Mouse (Mus musculus) adrenal gland, postnatal 4 days (tissue): Measurements from ENCODE around the gene Poln. TPM values are rescaled to one million over a fixed set of nuclear protein-coding genes. Genes with fewer than 3 reads are reported as not detected.

Source experiments
- DNase-seq, 2 experiments: peaks; one replicate each; pipeline ENCODE4 v3.0.0; 2021 to 2022; ENCODE audit warnings: low spot score in 2 of 2, mixed read lengths in 2 of 2
- long read RNA-seq, 2 experiments: library from polyadenylated mRNA; stranded (forward); transcript quantifications; one replicate each; pipeline ENCODE4 v2.0.0; 2021
- total RNA-seq, 2 experiments: library from RNA; stranded (reverse); gene quantifications; 2 replicates each; pipeline ENCODE4 v1.2.3; 2021

The Poln gene
- total RNA-seq: 1 to 10 TPM; 1.4 to 3.4 TPM
- long read RNA-seq, experiment 1, partial matches to known transcripts: 0 of 3 reads
- long read RNA-seq, experiment 1, other reads (novel, unspliced or antisense): 3 of 3 reads
- long read RNA-seq, experiment 2, partial matches to known transcripts: 0 of 1 reads
- long read RNA-seq, experiment 2, other reads (novel, unspliced or antisense): 1 of 1 reads

DNA sequence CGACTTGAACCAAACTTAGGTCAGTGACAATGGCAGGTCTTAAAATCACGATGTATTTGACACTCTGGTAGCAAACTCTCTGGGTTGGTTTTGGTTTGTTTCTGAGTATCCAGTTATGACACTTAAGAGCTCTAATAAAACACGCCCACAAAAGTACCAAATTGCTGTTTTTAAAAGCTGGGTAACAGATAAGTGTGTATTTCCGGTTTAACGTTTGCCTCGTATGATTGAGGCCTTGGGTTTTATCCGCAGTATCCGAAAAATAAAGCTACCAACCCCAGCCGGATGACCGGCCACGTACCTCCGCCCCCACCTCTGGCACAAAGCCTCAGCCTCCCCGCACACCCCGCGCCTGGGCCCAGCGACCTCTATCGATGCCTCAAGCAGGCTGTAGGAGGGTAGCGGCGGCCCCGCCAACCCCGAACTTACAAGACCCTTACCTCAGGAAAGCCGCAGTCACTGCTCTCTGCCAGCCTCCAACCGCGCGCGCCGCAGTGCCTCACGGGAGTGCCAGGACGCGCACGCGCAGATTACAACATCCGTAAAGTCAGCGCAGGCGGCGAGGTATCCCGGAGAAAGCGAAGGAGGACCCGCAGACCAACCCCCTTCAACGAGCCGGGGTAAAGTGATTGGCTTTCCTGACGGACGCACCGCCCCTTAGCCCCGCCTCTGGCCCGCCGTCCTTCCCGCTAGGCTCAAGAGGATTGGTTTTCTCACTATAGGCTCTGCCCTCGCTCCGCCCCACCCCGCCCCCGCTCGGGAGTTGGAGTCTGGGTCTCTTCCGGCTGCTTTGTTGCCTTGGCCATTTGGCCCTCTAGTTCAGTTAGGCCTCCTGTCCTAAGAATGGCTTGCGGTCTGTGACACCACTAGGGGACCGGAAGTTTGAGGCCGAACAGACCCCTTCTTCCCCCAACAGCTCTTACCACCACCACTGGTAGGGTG is at the start of gene Poln, which contains the start of gene Haus3:
Gene Poln, minus strand, starts transcription at position 499 of the 942 bp plus-strand sequence.
Gene Haus3, minus strand, starts transcription at position 578 of the 942 bp plus-strand sequence.
- DNase-seq: peak; percentile 89 to 94

GRCm38 (mm10) chr5:34218672-34219071 is 49.4 kb upstream of the Poln start:
- no peak for DNase-seq

DNA sequence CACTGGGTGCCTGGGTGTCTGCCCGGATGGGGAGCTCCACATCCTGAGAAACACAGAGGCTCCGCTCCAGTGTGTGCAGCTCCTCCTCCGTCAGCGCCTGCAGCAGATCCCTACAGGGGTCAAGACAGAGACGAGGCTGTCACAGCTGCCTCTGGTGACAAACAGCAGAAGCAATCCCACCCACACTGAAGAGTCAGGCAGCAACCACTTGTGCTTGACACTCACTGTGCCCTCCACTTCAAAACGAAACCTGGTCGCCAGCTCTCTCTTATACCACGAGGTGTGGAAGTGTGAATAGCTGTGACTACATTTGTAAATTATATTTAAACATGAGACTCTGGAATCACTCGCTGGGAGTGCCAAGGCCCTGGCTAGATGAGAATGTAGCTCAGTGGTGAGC is 48.5 kb upstream of the Poln start:
- DNase-seq: no peak

DNA sequence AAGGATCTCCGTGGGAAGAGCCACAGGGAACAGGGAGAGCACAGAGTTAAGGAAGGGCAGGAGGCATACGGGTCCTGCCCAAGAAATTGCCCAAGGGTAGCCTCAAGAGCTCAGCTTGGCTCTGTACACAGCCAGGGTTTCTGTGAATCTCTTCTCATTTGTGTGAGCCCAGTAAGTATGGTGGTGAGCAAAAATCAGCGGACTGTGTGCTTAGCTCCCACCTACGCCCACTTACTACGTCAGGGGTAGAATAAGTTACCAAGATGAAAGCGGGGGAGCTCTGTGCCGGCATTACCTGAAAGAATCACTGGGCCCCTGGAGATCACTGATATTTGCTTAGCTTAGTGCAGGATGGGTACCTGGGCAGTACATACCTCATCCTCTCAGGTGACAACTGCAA is 46.8 kb upstream of the Poln start:
- DNase-seq: no peak

DNA sequence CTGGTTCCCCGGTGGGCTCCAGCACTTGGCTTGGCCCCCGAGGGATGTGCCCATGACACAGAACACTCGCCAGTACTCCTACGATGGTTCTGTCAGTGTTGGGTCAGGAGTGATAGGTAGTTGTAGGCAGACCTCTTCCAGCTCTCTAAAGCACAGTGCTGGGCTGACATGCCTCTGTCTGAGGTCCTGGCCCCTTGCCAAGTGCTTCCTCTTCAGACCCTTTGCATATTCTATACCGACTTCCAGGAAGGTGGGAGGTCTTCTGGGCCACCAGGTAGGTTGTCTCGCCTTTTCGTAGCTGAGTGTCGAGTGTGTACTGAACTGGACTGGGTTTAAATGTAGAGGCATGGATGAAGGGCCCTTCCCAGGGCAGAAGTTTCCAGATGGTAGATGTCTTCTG is 44.4 kb upstream of the Poln start:
- no peak for DNase-seq

- peak in 1 of 2 experiments; percentile 60 for DNase-seq
These were observed 41.0 kb upstream of the Poln start for GRCm38 (mm10) chr5:34210279-34210678.

- no peak for DNase-seq
These were observed 38.3 kb upstream of the Poln start for GRCm38 (mm10) chr5:34207503-34207902.

- DNase-seq: no peak
These were observed 36.5 kb upstream of the Poln start for GRCm38 (mm10) chr5:34205788-34206187.

DNA sequence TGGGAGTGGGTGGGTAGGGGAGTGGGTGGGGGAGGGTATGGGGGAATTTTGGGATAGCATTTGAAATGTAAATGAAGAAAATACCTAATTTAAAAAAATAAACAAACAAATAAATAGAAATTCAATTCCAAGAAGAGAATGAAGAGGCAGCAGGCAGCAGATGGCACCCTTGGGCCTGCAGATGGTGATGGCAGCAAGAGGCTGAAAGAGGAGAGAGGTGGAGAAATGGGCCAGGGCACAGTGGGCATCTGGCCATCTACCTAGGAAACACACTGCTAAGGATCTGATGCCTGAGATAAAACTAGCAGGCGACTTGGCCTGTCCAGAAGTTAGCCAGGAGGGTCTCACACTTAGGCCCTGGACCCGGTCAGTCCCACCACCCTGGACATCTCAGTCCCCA is 35.7 kb upstream of the Poln start:
- DNase-seq: no peak

GRCm38 (mm10) chr5:34202006-34202405 is 32.8 kb upstream of the Poln start:
- DNase-seq: no peak

DNA sequence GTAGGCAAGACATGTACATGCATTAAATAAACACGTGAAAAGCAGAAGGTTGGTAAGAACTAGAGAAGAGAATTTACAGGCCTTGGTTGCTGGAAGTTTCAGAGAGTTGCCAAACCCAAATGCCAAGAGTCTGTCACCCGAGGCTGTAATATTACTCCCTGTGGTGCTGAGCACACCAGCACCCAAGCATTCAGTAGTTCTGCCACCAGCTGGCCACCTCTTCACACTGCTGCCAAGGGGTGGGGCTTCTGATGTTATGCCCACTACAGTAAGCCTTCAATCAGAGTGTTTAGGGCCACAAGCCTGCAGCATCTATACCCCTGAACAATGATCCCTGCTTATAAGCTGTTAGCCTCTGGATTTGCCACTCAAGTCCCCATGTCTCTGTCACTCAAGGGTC is 32.1 kb upstream of the Poln start:
- DNase-seq: no peak

GRCm38 (mm10) chr5:34198615-34199014 is 29.4 kb upstream of the Poln start:
- no peak for DNase-seq

DNA sequence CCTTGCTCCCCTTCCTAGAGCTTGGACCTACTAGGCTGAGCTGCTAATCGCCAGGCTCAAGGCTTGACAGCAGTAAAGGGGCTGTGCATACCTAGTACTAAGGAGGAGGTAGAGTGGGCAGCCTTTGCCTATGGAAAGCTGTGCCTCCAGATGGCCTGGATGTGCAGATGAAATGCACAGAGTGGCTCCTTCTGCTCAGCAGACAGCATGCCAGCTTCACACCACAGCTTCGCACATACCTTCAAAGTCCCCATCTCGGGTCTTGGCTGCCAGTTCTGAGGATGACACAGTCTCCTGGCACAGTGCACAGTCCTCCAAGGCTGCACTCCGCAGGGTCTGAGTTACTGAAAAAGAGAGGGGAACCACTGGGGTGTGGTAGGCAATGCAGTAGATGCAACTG is 28.0 kb upstream of the Poln start:
- DNase-seq: no peak

DNA sequence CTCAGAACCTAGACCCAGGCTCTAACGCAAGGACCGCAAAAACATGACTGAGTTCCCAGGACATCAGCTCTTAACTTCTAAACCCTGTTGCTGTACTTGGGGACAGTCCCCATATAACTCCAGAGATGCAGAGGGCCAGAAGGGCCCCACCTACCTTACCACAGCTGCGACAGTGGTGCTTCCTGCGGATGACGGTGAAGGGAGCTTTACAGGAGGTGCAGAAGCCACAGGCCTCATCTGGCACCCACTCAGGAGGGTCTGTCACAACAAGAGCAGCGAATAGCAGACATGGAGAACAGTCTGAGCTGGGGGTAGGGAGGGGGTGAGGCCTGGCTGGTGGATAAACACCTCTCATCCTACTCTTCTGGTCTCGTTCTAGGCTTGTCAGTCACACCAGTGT is 27.2 kb upstream of the Poln start:
- DNase-seq: no peak

DNA sequence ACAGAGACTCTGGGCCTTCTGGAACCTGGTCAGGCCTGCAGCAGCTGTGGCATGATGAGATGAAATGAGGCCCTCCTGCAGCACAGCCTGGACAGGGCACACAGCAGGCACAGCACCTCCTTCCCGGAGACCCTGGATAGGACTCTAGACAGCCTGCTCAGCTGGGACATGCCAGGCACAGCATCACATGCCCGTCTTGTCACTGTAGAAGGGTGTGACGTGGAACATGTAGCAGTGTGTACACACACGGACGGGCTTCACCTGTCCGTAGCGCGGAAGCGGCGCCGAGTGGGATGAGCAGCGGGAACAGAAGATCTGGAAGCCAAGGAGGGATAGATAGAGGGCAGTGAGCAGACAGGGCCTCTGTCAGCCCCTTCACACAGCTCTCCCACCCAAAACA is 26.5 kb upstream of the Poln start:
- no peak for DNase-seq

- no peak for DNase-seq
These were observed 25.9 kb upstream of the Poln start for GRCm38 (mm10) chr5:34194975-34195662.

- DNase-seq: no peak
These were observed 25.2 kb upstream of the Poln start for GRCm38 (mm10) chr5:34194426-34194825.

GRCm38 (mm10) chr5:34191843-34192242 is 22.6 kb upstream of the Poln start:
- DNase-seq: no peak

GRCm38 (mm10) chr5:34191021-34191420 is 21.8 kb upstream of the Poln start:
- DNase-seq: no peak

DNA sequence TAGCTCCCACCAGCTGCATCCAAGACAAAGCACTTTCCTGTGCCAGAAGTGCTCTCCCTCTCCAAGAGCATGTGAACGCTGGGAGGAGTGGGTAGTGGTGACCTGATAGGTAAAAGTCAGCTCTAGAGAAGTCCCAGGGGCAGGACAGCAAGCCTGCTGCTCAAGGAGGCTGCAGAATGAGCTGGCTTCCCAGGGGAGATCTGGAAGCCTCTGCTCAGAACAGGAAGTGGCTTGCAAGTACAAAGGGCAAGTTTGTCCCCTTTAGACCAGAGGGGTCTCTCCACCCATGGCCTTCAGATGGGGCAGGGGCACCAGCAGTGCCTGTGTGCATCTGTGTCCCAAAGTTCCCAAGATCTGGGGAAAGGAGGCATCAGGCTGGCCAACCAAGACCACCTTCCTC is 20.3 kb upstream of the Poln start:
- no peak for DNase-seq

DNA sequence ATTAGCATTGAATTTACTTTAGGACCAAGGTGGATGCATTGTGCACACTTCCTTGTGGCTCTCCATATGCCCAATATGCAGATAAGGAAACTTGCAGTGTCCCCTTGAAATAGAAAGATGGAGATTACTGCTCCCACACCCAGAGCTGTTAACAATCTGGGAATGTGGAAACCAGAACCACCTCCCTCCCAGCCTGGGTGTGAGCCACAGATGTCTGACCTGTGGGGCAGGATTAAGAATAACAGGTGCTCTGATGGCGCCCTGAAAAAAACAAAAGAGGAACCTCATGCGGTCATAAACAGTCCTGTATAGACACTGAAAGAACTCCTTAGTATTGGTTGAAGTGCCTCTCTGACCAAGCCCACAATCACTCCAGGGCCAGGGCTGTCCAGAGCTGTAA is 19.6 kb upstream of the Poln start:
- DNase-seq: no peak
